Comparison of ENCODE assay signal across 10 mouse cellular contexts in the genomic region with DNA sequence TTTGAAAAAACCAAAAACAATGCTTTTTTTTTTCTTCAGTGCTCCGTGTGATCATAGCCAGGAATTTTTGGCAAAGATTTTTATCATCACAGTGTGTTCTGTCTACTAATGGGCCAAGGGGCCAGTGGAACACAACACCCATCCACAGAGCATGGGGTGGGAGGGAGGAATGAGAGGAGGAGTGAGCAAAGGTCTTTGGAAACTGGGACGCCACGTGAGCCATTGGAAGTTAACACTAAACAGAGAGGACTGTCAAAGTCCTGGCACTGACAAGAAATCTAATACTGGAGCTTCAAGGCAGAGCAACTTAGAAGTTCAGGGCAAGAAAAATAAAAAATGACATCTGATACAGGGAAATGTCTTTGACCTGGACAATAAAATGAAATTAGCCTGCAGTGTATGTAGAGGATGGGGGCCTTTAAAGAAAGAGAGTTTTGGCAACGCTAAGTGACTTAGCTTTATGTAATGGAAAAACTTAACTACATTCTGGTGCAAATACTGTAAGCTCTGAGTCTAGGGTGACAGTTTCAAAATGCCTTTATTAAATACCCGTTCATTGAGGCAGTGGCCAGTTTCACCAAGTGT.
DNase-seq lines count a peak whose midpoint lies in the region; ATAC-seq lines count a peak whose summit lies in the region.
"Had no signal": no experiment of that assay in that cellular context is flagged by ENCODE, and none has a peak within 500 bp of the region (broad histone marks: within the 10 kb centered on the region; RNA-seq: fewer than 3 reads in every experiment).

No protein-coding gene starts in this region.

- H3K27ac ChIP-seq in liver, embryonic 13.5 days: no peak overlapping the region
- H3K27ac ChIP-seq: midbrain, embryonic 12.5 days had no signal

- ATAC-seq in liver, embryonic 13.5 days (ENCODE audit: low read depth): 0 out of 2 replicates have a peak, but pooled peaks have one; percentile 50
- ATAC-seq: Patski had no signal

- H3K4me3 ChIP-seq in liver, embryonic 13.5 days (replicated peaks): no peak overlapping the region
- H3K4me3 ChIP-seq: midbrain, embryonic 12.5 days had no signal

- H3K4me2 ChIP-seq in liver, embryonic 13.5 days: no peak overlapping the region
- H3K4me2 ChIP-seq: midbrain, embryonic 12.5 days had no signal

- WGBS in liver, embryonic 13.5 days (ENCODE audit: insufficient replicate concordance): 53% methylated on average over 5 of the region's 5 CpGs

- H3K9ac ChIP-seq in liver, embryonic 13.5 days: no peak overlapping the region
- H3K9ac ChIP-seq: midbrain, embryonic 12.5 days had no signal

- no peaks in the 10 kb centered on the region for H3K9me3 ChIP-seq in liver, embryonic 13.5 days (replicated peaks)
- H3K9me3 ChIP-seq: midbrain, embryonic 12.5 days had no signal

- intact Hi-C loops in gastrocnemius, postnatal 14 days (cut with DNase I; ENCODE audit: low total_unique reads): no loop called here

- DNase-seq in adrenal gland, postnatal 36 days: peak; percentile 11 to 23
- no peak for DNase-seq in adrenal gland, postnatal 25 days
- DNase-seq in Muller cell, postnatal 12 days (ENCODE audit: inconsistent ontology term): peak; percentile 83
- peak; percentile 53 for DNase-seq in gastrocnemius, postnatal 14 days
- no peak for DNase-seq in liver, embryonic 13.5 days
- DNase-seq in left cerebral cortex, adult 18-20 months (ENCODE audit: low spot score in 2 of 2): no peak
- no peak for DNase-seq in right cerebral cortex, adult 18-20 months
- DNase-seq in frontal cortex, postnatal 36 days (ENCODE audit: low spot score in 2 of 2): no peak

- H3K27me3 ChIP-seq in liver, embryonic 13.5 days: no peaks in the 10 kb centered on the region
- H3K27me3 ChIP-seq: midbrain, embryonic 12.5 days; Patski had no signal

- H3K4me1 ChIP-seq in liver, embryonic 13.5 days (replicated peaks): no peaks in the 10 kb centered on the region
- H3K4me1 ChIP-seq: midbrain, embryonic 12.5 days had no signal

- no peaks in the 10 kb centered on the region for H3K36me3 ChIP-seq in liver, embryonic 13.5 days
- H3K36me3 ChIP-seq: midbrain, embryonic 12.5 days had no signal

Comparison
In these comparisons a context has a peak if more than half of its experiments do, and no peak if none do; other contexts are left out.
1. DNase-seq: peak in adrenal gland, postnatal 36 days (2 of 2), Muller cell, postnatal 12 days (single experiment) and gastrocnemius, postnatal 14 days (single experiment); none in adrenal gland, postnatal 25 days (single experiment), liver, embryonic 13.5 days (single experiment), left cerebral cortex, adult 18-20 months (0 of 2), right cerebral cortex, adult 18-20 months (single experiment) and frontal cortex, postnatal 36 days (0 of 2).